Mouse (Mus musculus) central nervous system, embryonic 18 days (tissue): Measurements from ENCODE around the gene Pgap2. TPM values are rescaled to one million over a fixed set of nuclear protein-coding genes. Genes with fewer than 3 reads are reported as not detected.

ENCODE experiments used
- polyA plus RNA-seq: library from polyadenylated mRNA; depleted of rRNA; stranded (reverse); fragments of >200 nt; gene quantifications from 2 replicates; pipeline ENCODE4 v1.2.3, GENCODE M21; 2012; rRNA removed

Pgap2 gene
- polyA plus RNA-seq: 47.7 TPM in 2 replicates

GRCm38 (mm10) chr7:102209756-102210721, at the start of gene Pgap2, which contains the start of gene Nup98:
Gene Pgap2 (plus strand): TSS chr7:102210208.
Gene Nup98 (minus strand): TSS chr7:102210176.

GRCm38 (mm10) chr7:102255954-102256353, 45.9 kb downstream of the Pgap2 start, which contains the start of gene Rhog:
Gene Rhog (minus strand): TSS chr7:102256054.

GRCm38 (mm10) chr7:102267601-102268394, 57.8 kb downstream of the Pgap2 start, which contains the start of gene Stim1:
Gene Stim1 (plus strand): TSS chr7:102267806.

Other genes with a start within 250 kb of the Pgap2 start
- gene Il18bp, start 191.5 kb upstream of the Pgap2 start, polyA plus RNA-seq: 17.2 and 19.3 TPM in 2 replicates
- gene Rnf121, start 144.7 kb upstream of the Pgap2 start, polyA plus RNA-seq: 85.9 and 92.3 TPM in 2 replicates
- gene Xndc1, start 144.7 kb upstream of the Pgap2 start, polyA plus RNA-seq: 51.7 and 54.6 TPM in 2 replicates
- 4.0 and 4.4 TPM in 2 replicates for gene Xntrpc, start 144.5 kb upstream of the Pgap2 start, polyA plus RNA-seq
- gene Trpc2, start 127.1 kb upstream of the Pgap2 start, polyA plus RNA-seq: 3.0 and 3.1 TPM in 2 replicates
- 0.23 and 1.8 TPM in 2 replicates for gene Art1, start 108.5 kb upstream of the Pgap2 start, polyA plus RNA-seq
- gene Art5, start 100.7 kb upstream of the Pgap2 start, polyA plus RNA-seq: 0.27 and 0.28 TPM in 2 replicates
- gene Chrna10, start 93.4 kb upstream of the Pgap2 start, polyA plus RNA-seq: 0.04 TPM in 2 replicates
- 17.1 and 17.3 TPM in 2 replicates for gene Nup98, start within 50 bp of the Pgap2 start, polyA plus RNA-seq
- 10.6 and 11.1 TPM in 2 replicates for gene Rhog, start 45.8 kb downstream of the Pgap2 start, polyA plus RNA-seq
- 23.7 TPM in 2 replicates for gene Stim1, start 57.6 kb downstream of the Pgap2 start, polyA plus RNA-seq
- gene Rrm1, start 231.5 kb downstream of the Pgap2 start, polyA plus RNA-seq: 26.3 and 30.2 TPM in 2 replicates